Mouse (Mus musculus): ENCODE measurements at regions not wholly inside any gene's neighbourhood (a gene's known extent, or its start where the extent isn't known, plus 50 kb on each side); places are given as distances from the start of the nearest gene placed in this dataset.
"Not testable (repeated sequence)": the region's sequence is repeated elsewhere in the genome, so short reads cannot be mapped to it uniquely, and the experiment has no call there.

GRCm38 (mm10) chr8:88812901-88813676, 116.3 kb downstream of the Cyld start:
- H3K4me3 ChIP-seq (ENCODE audit: low read length), result no peak overlapping the region
- ATAC-seq (ENCODE audit: low FRiP score, low TSS enrichment), result no peak
- WGBS, result 55% methylated on average over 27 of the region's 27 CpGs
- no peak overlapping the region for H3K27ac ChIP-seq (ENCODE audit: low read length)
- H3K4me1 ChIP-seq (ENCODE audit: insufficient read depth, low read length), result no peaks in the 10 kb centered on the region
- no peaks in the 10 kb centered on the region for H3K36me3 ChIP-seq (ENCODE audit: insufficient read depth, low read length)
- no peaks in the 10 kb centered on the region for H3K27me3 ChIP-seq (ENCODE audit: insufficient read depth, low read length)
- no peaks in the 10 kb centered on the region for H3K9me3 ChIP-seq (ENCODE audit: low read length)
- no peak overlapping the region for H3K4me2 ChIP-seq (replicated peaks; ENCODE audit: low read depth, low read length)
- H3K9ac ChIP-seq (replicated peaks; ENCODE audit: low read length), result no peak overlapping the region

DNA sequence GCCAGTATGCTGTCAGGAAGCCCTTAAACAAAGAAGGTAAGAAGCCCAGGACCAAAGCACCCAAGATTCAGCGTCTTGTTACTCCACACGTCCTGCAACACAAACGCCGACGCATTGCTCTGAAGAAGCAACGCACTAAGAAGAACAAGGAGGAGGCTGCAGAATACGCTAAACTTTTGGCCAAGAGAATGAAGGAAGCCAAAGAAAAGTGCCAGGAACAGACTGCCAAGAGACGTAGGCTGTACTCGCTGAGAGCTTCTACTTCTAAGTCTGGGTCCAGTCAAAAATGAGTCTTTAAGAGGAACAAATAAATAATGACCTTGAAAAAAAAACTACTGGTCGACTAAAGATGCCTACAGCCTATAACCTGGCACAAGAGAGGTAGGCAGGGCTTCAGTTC, 110.0 kb downstream of the Cyld start:
- not testable (repeated sequence) for ATAC-seq (ENCODE audit: low FRiP score, low TSS enrichment); H3K27me3 ChIP-seq (ENCODE audit: insufficient read depth, low read length); H3K27ac ChIP-seq (ENCODE audit: low read length); H3K4me1 ChIP-seq (ENCODE audit: insufficient read depth, low read length); H3K4me2 ChIP-seq (replicated peaks; ENCODE audit: low read depth, low read length); H3K36me3 ChIP-seq (ENCODE audit: insufficient read depth, low read length); H3K9me3 ChIP-seq (ENCODE audit: low read length); H3K9ac ChIP-seq (replicated peaks; ENCODE audit: low read length); H3K4me3 ChIP-seq (ENCODE audit: low read length)
- WGBS, result 90% methylated on average over 10 of the region's 10 CpGs

All from kidney, embryonic 16.5 days (tissue).